Mouse (Mus musculus) spleen, adult 2 months (tissue): ENCODE results near the gene Lpcat1. TPM values are rescaled to one million over a fixed set of nuclear protein-coding genes. Genes with fewer than 3 reads are reported as not detected.

Source experiments
- DNase-seq, 2 experiments: peaks; one replicate each; pipeline versions ENCODE4 v3.0.0 to v3.0.0-alpha.2; 2012 to 2021; ENCODE audit warnings: low spot score in 2 of 2, low read depth in 1 of 2
- H3K27ac ChIP-seq: fragments of 200-500 bp; 2 replicates; pipeline ENCODE4 v1.5.1; 2012; ENCODE audit warnings: low read length, inconsistent platforms; ENCODE audit not compliant: insufficient read depth
- H3K27me3 ChIP-seq: fragments of 200-500 bp; 2 replicates; pipeline ENCODE4 v1.6.1; 2012; ENCODE audit warnings: mild to moderate bottlenecking, moderate library complexity, low read length, inconsistent platforms; ENCODE audit not compliant: control insufficient read depth, insufficient read depth
- H3K36me3 ChIP-seq: fragments of 200-500 bp; 2 replicates; pipeline ENCODE4 v1.6.1; 2012; ENCODE audit warnings: mild to moderate bottlenecking, low read length, inconsistent platforms; ENCODE audit not compliant: control insufficient read depth, insufficient read depth
- H3K4me1 ChIP-seq: fragments of 200-500 bp; 2 replicates; pipeline ENCODE4 v1.6.1; 2011; ENCODE audit warnings: inconsistent platforms; ENCODE audit not compliant: control insufficient read depth, insufficient read depth, insufficient read length
- H3K4me3 ChIP-seq: fragments of 200-500 bp; 2 replicates; pipeline ENCODE4 v1.5.1; 2011; ENCODE audit warnings: mild to moderate bottlenecking, inconsistent platforms; ENCODE audit not compliant: insufficient read depth, insufficient read length; ENCODE audit errors: extremely low read depth
- CTCF ChIP-seq: fragments of 200-500 bp; IDR thresholded peaks from 2 replicates; pipeline ENCODE4 v1.5.1; 2011; ENCODE audit warnings: mild to moderate bottlenecking, inconsistent platforms; ENCODE audit not compliant: insufficient read depth, insufficient read length, insufficient replicate concordance; ENCODE audit errors: extremely low read depth
- POLR2A ChIP-seq: fragments of 200-500 bp; IDR thresholded peaks from 2 replicates; pipeline ENCODE4 v1.6.1; 2011; ENCODE audit warnings: low read depth, low read length, inconsistent platforms
- WGBS: fragments of 180-500 bp; shearing (Covaris S2); methylation state at CpG from one replicate; pipeline ENCODE4 v1.1.7; 2018; 5-methylcytosine and 5-hydroxymethylcytosine counted together
- polyA plus RNA-seq: library from polyadenylated mRNA; depleted of rRNA; stranded (reverse); fragments of >200 nt; gene quantifications from 2 replicates; pipeline ENCODE4 v1.2.3, GENCODE M21; 2012; rRNA removed

Gene Lpcat1
- polyA plus RNA-seq, 1 experiment, result 64.9 TPM

- TF ChIP-seq CTCF, result no peak
- no peak for TF ChIP-seq POLR2A
- no peaks in the 10 kb centered on the region for H3K27me3 ChIP-seq
- peaks cover 32% of the 10 kb centered on the region for H3K36me3 ChIP-seq
- no peak overlapping the region for H3K4me3 ChIP-seq
- no peaks in the 10 kb centered on the region for H3K4me1 ChIP-seq
- no peak overlapping the region for H3K27ac ChIP-seq
- 94% methylated on average over 4 of the region's 4 CpGs for WGBS
- DNase-seq, result no peak
Observed at GRCm38 (mm10) chr13:73516886-73517285, 49.9 kb downstream of the Lpcat1 start.

- WGBS, result 93% methylated on average over 3 of the region's 3 CpGs
- no peak overlapping the region for H3K4me3 ChIP-seq
- no peak for DNase-seq
- no peaks in the 10 kb centered on the region; the same call in 1 of the 2 replicates for H3K27me3 ChIP-seq
- TF ChIP-seq POLR2A, result no peak
- TF ChIP-seq CTCF, result no peak
- H3K36me3 ChIP-seq, result no peaks in the 10 kb centered on the region
- H3K27ac ChIP-seq, result no peak overlapping the region
- no peaks in the 10 kb centered on the region for H3K4me1 ChIP-seq
Observed at GRCm38 (mm10) chr13:73533716-73534115, 66.7 kb downstream of the Lpcat1 start.

GRCm38 (mm10) chr13:73535287-73535686 is 68.3 kb downstream of the Lpcat1 start:
- Histone ChIP-seq H3K27ac (no peak overlapping the region), H3K4me3 (no peak overlapping the region), H3K27me3 (no peaks in the 10 kb centered on the region; the same call in 1 of the 2 replicates), H3K36me3 (no peaks in the 10 kb centered on the region), H3K4me1 (no peaks in the 10 kb centered on the region)
- TF ChIP-seq CTCF (no peak), POLR2A (no peak)
- no peak for DNase-seq
- 33% methylated on average over 3 of the region's 3 CpGs for WGBS

- H3K4me3 ChIP-seq, result no peak within 1 kb of the TSS
- no peaks in the 10 kb centered on the region for H3K36me3 ChIP-seq
- TF ChIP-seq POLR2A, result no peak
- TF ChIP-seq CTCF, result no peak
- no peaks in the 10 kb centered on the region; the same call in 1 of the 2 replicates for H3K27me3 ChIP-seq
- 3% methylated on average over 26 of the region's 26 CpGs for WGBS
- DNase-seq, result no peak
- H3K4me1 ChIP-seq, result no peaks in the 10 kb centered on the region
- no peak within 1 kb of the TSS for H3K27ac ChIP-seq
Observed at GRCm38 (mm10) chr13:73536403-73536821, 69.4 kb downstream of the Lpcat1 start, which contains the start of gene Slc6a3. Slc6a3 (plus strand) TSS chr13:73536747.

- no peaks in the 10 kb centered on the region; the same call in 1 of the 2 replicates for H3K27me3 ChIP-seq
- TF ChIP-seq POLR2A (no peak), CTCF (no peak)
- no peak overlapping the region for H3K4me3 ChIP-seq
- no peak for DNase-seq
- 28% methylated on average over 13 of the region's 13 CpGs for WGBS
- H3K36me3 ChIP-seq, result no peaks in the 10 kb centered on the region
- H3K27ac ChIP-seq, result no peak overlapping the region
- H3K4me1 ChIP-seq, result no peaks in the 10 kb centered on the region
Observed at GRCm38 (mm10) chr13:73536824-73537223, 69.8 kb downstream of the Lpcat1 start.

GRCm38 (mm10) chr13:73564201-73564600 is 97.2 kb downstream of the Lpcat1 start:
- WGBS, result 78% methylated on average over 5 of the region's 5 CpGs
- H3K4me1 ChIP-seq, result no peaks in the 10 kb centered on the region
- no peak for TF ChIP-seq CTCF
- H3K4me3 ChIP-seq, result no peak overlapping the region
- H3K27me3 ChIP-seq, result no peaks in the 10 kb centered on the region
- H3K27ac ChIP-seq, result no peak overlapping the region
- DNase-seq, result no peak
- H3K36me3 ChIP-seq, result no peaks in the 10 kb centered on the region

Other genes starting within 250 kb of the Lpcat1 start
- gene Irx4, start 206.7 kb upstream of the Lpcat1 start, polyA plus RNA-seq, result 0.96 and 1.1 TPM in 2 replicates
- gene Mrpl36, start 138.7 kb upstream of the Lpcat1 start, polyA plus RNA-seq, result 67.3 and 95.1 TPM in 2 replicates
- gene Ndufs6, start 138.7 kb upstream of the Lpcat1 start, polyA plus RNA-seq, result 19.9 and 20.8 TPM in 2 replicates
- 0.49 and 0.56 TPM in 2 replicates for gene Slc6a3, start 69.5 kb downstream of the Lpcat1 start, polyA plus RNA-seq
- 107 and 112 TPM in 2 replicates for gene Clptm1l, start 136.8 kb downstream of the Lpcat1 start, polyA plus RNA-seq
- 3.4 and 3.9 TPM in 2 replicates for gene Tert, start 159.7 kb downstream of the Lpcat1 start, polyA plus RNA-seq
- 0.42 TPM in 1 of 2 replicates, not detected in the other for gene Slc6a18, start 210.8 kb downstream of the Lpcat1 start, polyA plus RNA-seq
- 0.28 and 0.44 TPM in 2 replicates for gene Slc6a19, start 237.7 kb downstream of the Lpcat1 start, polyA plus RNA-seq